Mouse (Mus musculus) erythroblast, embryonic 14.5 days (primary cell): ENCODE measurements around the gene Zbtb2.

Experiments used
- GATA1 ChIP-seq: IDR thresholded peaks from 2 replicates; pipeline ENCODE4 v1.6.1; 2012; ENCODE audit warnings: low read length, inconsistent platforms, mixed read lengths
- TAL1 ChIP-seq: IDR thresholded peaks from 3 replicates; pipeline ENCODE4 v1.6.1; 2012; ENCODE audit warnings: low read length, inconsistent platforms, mixed read lengths

DNA sequence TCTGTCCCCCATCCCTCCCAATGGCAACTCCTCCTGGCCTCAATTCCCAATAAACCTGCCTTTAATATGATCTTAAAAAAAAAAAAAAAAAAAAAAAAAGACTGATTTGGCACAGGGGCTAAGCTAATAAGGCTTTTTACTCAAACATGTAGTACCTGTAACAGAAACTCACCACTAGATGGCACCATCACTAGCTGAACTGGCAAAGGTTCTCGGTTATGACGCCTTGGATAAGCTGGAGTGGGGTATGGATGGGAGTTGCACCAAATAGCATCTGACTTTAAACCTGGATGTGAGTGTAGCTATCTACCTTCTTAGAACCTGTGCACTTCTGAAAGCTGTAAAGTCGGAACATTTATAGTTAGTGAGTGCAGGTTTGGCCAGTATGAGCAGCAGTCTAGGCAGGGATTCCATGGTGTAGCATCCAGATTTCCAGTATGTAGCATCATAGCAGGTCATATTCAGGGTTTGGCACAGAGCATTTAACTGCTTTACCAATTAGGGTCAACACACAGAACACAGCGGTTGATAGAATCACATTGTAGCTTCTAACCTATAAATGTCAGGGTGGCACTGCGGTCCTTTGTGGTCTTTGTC is 17.1 kb upstream of the Zbtb2 start:
- TF ChIP-seq TAL1 (no peak), GATA1 (no peak)
